Mouse (Mus musculus) lung, postnatal 0 days (tissue): Measurements from ENCODE around the gene Lin54.

Experiments
- CTCF ChIP-seq: IDR thresholded peaks from 2 replicates; pipeline ENCODE4 v1.5.1; 2016; ENCODE audit warnings: antibody characterized with exemption, mild to moderate bottlenecking
- EP300 ChIP-seq: IDR thresholded peaks from 2 replicates; pipeline ENCODE4 v1.6.1; 2016; ENCODE audit warnings: antibody characterized with exemption, mild to moderate bottlenecking, control low read depth

GRCm38 (mm10) chr5:100430076-100430390, 70.4 kb downstream of the Lin54 start:
- TF ChIP-seq CTCF (no peak), EP300 (no peak)
